Mouse (Mus musculus) bone marrow macrophage, adult 2 months (primary cell): ENCODE results near the gene Svbp. TPM values are rescaled to one million over a fixed set of nuclear protein-coding genes. Genes with fewer than 3 reads are reported as not detected.

Source experiments
- H3K27ac ChIP-seq: 2 replicates; pipeline ENCODE4 v1.5.1; 2012; ENCODE audit warnings: low read depth, low read length; ENCODE audit not compliant: insufficient read depth
- H3K4me1 ChIP-seq: 2 replicates; pipeline ENCODE4 v1.6.1; 2012; ENCODE audit warnings: low read length; ENCODE audit not compliant: control insufficient read depth, insufficient read depth
- H3K4me3 ChIP-seq: 2 replicates; pipeline ENCODE4 v1.5.1; 2012; ENCODE audit warnings: mild to moderate bottlenecking, low read length, moderate library complexity; ENCODE audit not compliant: insufficient read depth
- CTCF ChIP-seq: IDR thresholded peaks from 2 replicates; pipeline ENCODE4 v1.5.1; 2012; ENCODE audit warnings: low read depth, mild to moderate bottlenecking, low read length, moderate library complexity
- POLR2A ChIP-seq: IDR thresholded peaks from 2 replicates; pipeline ENCODE4 v1.6.1; 2012; ENCODE audit warnings: mild to moderate bottlenecking, low read depth, low read length, borderline replicate concordance
- polyA plus RNA-seq: library from polyadenylated mRNA; stranded (reverse); fragments of >200 nt; gene quantifications from 2 replicates; pipeline ENCODE4 v1.2.4, GENCODE M21; 2012; ENCODE audit not compliant: missing spikeins, insufficient read depth, insufficient read length

Gene Svbp
- polyA plus RNA-seq, 1 experiment = 36.6 TPM

DNA sequence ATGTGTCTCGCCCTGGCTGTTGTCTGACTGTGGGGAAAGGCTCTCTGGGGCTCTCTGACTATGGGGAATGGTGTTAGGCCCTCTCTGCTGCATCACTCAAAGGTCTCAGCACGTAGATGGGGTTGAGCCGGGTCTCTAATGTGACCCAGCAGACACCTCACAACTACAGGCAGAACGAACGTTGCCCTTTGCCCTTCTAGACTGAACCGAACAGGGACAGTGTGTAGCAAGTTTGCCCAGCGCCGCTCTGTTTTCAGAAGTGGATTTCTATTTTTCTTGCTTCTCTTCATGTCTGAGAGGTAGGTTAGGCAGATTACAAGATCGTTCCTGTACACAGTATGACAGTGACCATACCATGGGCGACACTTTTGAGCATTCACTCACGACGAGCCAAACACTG is 47.5 kb downstream of the Svbp start:
- Histone ChIP-seq H3K4me3 (no peak overlapping the region), H3K4me1 (peaks cover 2% of the 10 kb centered on the region), H3K27ac (no peak overlapping the region)
- TF ChIP-seq CTCF (no peak), POLR2A (no peak)

DNA sequence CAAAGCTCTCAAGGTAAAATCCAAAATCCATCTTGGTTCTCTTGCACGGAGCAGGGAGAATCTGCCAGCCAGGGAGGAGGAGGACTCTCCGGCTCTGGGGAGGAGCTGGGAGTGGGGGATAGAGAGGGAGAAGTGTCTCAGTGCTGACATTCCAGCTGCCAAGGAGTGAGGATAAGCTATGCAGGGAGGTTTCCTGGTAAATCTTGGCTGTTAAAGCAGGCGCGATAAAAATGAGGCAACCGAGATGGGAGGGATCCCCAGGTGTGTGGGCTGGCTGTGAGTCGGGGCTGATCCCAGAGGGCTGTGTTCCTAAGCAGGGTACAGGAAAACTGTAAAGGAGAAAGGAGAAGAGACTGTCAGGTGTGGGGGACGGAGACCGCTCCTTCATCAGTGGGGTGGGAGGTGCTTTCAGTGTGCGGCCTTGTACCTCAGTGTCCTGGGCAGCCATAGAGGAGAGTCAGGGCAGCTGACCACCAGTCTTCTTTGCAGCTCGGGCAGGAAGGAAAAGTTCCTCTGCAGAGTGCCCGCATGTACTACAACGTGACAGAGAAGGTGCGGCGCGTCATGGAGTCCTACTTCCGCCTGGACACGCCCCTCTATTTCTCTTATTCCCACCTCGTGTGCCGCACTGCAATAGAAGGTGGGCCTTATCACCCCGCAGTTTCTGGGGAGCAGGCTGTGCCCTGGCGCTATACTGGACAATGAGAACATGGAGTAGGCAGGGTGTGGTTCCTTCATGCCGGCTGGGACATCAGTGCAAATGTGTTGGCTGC is 49.5 kb downstream of the Svbp start:
- no peaks in the 10 kb centered on the region for H3K4me1 ChIP-seq
- no peak overlapping the region for H3K27ac ChIP-seq
- no peak overlapping the region for H3K4me3 ChIP-seq
- no peak for TF ChIP-seq POLR2A
- no peak for TF ChIP-seq CTCF

- H3K4me1 ChIP-seq = no peaks in the 10 kb centered on the region
- H3K4me3 ChIP-seq = no peak overlapping the region
- no peak overlapping the region for H3K27ac ChIP-seq
- TF ChIP-seq CTCF (no peak), POLR2A (no peak)
These were observed 50.5 kb downstream of the Svbp start for GRCm38 (mm10) chr4:119245556-119245955.

DNA sequence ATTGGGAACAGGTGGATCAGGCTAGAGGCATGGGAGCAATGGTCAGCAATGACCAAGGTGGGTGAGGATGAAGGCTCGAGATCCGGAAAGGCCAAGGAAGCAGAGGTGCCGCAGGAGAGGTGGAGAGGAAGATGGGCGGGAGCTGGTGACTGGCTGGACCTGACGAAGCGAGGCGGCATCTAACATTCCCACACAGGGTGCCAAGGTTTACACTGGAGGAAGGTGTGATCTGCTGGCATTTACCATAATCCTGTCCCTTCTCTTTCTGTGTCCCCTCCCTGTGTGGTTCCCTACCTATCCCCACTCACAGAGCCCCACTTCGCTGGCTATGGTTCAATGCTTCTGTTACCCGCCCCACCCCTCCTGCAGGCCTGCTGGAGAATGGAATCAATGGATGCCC is 50.9 kb downstream of the Svbp start:
- Histone ChIP-seq H3K4me3 (no peak overlapping the region), H3K27ac (no peak overlapping the region), H3K4me1 (no peaks in the 10 kb centered on the region)
- TF ChIP-seq POLR2A (no peak), CTCF (no peak)

GRCm38 (mm10) chr4:119246688-119247225 is 51.7 kb downstream of the Svbp start:
- TF ChIP-seq POLR2A = no peak
- no peak for TF ChIP-seq CTCF
- no peak overlapping the region for H3K27ac ChIP-seq
- no peaks in the 10 kb centered on the region for H3K4me1 ChIP-seq
- H3K4me3 ChIP-seq = no peak overlapping the region

DNA sequence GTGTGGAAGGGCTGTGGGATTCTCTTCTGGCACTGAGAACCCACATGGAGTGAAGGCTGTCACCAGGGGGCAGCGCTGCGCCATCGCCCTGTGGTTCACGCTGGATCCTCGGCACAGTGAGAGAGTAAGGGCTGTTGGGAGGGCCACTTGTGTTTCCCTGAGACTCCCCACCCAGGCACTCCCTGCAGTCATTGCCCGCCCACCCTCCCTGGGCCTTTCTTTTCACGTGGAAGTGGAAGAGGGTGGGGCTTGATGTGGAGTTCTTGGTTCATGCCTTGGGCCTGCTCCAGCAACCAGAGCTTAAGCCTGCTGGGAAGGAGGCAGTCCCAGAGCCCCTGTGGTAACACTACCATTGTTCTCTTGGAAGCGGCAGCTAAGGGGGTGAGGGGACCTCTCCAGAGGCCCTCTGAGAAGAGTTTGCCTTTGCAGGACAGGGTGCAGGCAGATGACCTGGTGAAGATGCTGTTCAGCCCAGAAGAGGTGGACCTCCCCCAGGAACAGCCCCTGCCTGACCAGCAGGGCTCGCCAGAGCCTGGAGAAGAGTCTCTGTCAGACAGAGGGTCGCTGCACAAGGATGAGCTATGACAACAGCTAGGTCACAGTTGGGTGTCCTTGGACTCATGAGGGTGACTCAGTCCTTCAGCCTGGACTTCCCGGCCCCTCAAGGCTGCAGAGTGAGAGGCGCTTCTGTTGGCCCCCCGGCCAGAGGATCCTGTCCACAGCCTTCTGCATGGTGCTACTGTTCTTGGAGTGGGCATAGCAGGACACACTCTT is 52.5 kb downstream of the Svbp start:
- Histone ChIP-seq H3K4me3 (no peak overlapping the region), H3K4me1 (no peaks in the 10 kb centered on the region), H3K27ac (no peak overlapping the region)
- TF ChIP-seq POLR2A (no peak), CTCF (peak; percentile 48)

- no peak overlapping the region for H3K27ac ChIP-seq
- no peak for TF ChIP-seq CTCF
- no peak for TF ChIP-seq POLR2A
These were observed 53.4 kb downstream of the Svbp start for GRCm38 (mm10) chr4:119248407-119248965.

More at GRCm38 (mm10) chr4:119248407-119248965, 53.4 kb downstream of the Svbp start:
- H3K4me1 ChIP-seq = no peaks in the 10 kb centered on the region
- H3K4me3 ChIP-seq = no peak overlapping the region

Other genes with a start within 250 kb of the Svbp start
- not detected in 2 replicates for gene Lao1, start 233.7 kb upstream of the Svbp start, polyA plus RNA-seq
- 22.6 and 25.3 TPM in 2 replicates for gene Slc2a1, start 86.6 kb upstream of the Svbp start, polyA plus RNA-seq
- gene Zfp691, start 21.1 kb upstream of the Svbp start, polyA plus RNA-seq = 6.4 and 6.9 TPM in 2 replicates
- gene Ermap, start 5.3 kb upstream of the Svbp start, polyA plus RNA-seq = 0.68 TPM in 1 of 2 replicates, not detected in the other
- not detected in 2 replicates for gene Tmem269, start 22.9 kb downstream of the Svbp start, polyA plus RNA-seq
- 7.0 and 9.7 TPM in 2 replicates for gene AU022252, start 37.4 kb downstream of the Svbp start, polyA plus RNA-seq
- 12.2 and 13.1 TPM in 2 replicates for gene P3h1, start 37.6 kb downstream of the Svbp start, polyA plus RNA-seq
- not detected in 2 replicates for gene Cldn19, start 60.1 kb downstream of the Svbp start, polyA plus RNA-seq
- 787 and 846 TPM in 2 replicates for gene Ybx1, start 99.3 kb downstream of the Svbp start, polyA plus RNA-seq
- 31.6 and 33.3 TPM in 2 replicates for gene Ppih, start 125.2 kb downstream of the Svbp start, polyA plus RNA-seq
- not detected in 2 replicates for gene Ccdc30, start 220.2 kb downstream of the Svbp start, polyA plus RNA-seq
- 6.3 and 8.1 TPM in 2 replicates for gene Ppcs, start 227.1 kb downstream of the Svbp start, polyA plus RNA-seq
- gene Zmynd12, start 227.5 kb downstream of the Svbp start, polyA plus RNA-seq = not detected in 2 replicates